Mouse (Mus musculus): Measurements from ENCODE around the gene Gm9112. TPM values are rescaled to one million over a fixed set of nuclear protein-coding genes. Genes with fewer than 3 reads are reported as not detected.

Gm9112 gene
- polyA plus RNA-seq, 1 experiment from 2014 or later, result not detected

Other genes with a start within 250 kb of the Gm9112 start
- 3.1 and 3.5 TPM in 2 replicates for gene Hdac8, start 202.3 kb downstream of the Gm9112 start, polyA plus RNA-seq (2014; fragmentation: Nextera tagmentation; extraction: Ambion mirVana)
- gene Phka1, start 63.4 kb downstream of the Gm9112 start, polyA plus RNA-seq (2014; fragmentation: Nextera tagmentation; extraction: Ambion mirVana), result 3.8 and 4.3 TPM in 2 replicates
- gene Gm3880, start 20.7 kb downstream of the Gm9112 start, polyA plus RNA-seq (2014; fragmentation: Nextera tagmentation; extraction: Ambion mirVana), result not detected in 2 replicates
- gene Dmrtc1b, start 230 bp upstream of the Gm9112 start, polyA plus RNA-seq (2014; fragmentation: Nextera tagmentation; extraction: Ambion mirVana), result not detected in 2 replicates
- not detected in 2 replicates for gene Dmrtc1c1, start 95.3 kb upstream of the Gm9112 start, polyA plus RNA-seq (2014; fragmentation: Nextera tagmentation; extraction: Ambion mirVana)
- gene Dmrtc1c2, start 147.0 kb upstream of the Gm9112 start, polyA plus RNA-seq (2014; fragmentation: Nextera tagmentation; extraction: Ambion mirVana), result not detected in 2 replicates
- not detected in 2 replicates for gene 1700031F05Rik, start 160.3 kb upstream of the Gm9112 start, polyA plus RNA-seq (2014; fragmentation: Nextera tagmentation; extraction: Ambion mirVana)
- 1.6 and 2.2 TPM in 2 replicates for gene Dmrtc1a, start 201.1 kb upstream of the Gm9112 start, polyA plus RNA-seq (2014; fragmentation: Nextera tagmentation; extraction: Ambion mirVana)
- not detected in 2 replicates for gene 1700011M02Rik, start 201.3 kb upstream of the Gm9112 start, polyA plus RNA-seq (2014; fragmentation: Nextera tagmentation; extraction: Ambion mirVana)
- gene 1700018G05Rik, start 220.7 kb upstream of the Gm9112 start, polyA plus RNA-seq (2014; fragmentation: Nextera tagmentation; extraction: Ambion mirVana), result not detected in 2 replicates

Data from forebrain, embryonic 14.5 days (tissue).